Mouse (Mus musculus) central nervous system, embryonic 14 days (tissue): ENCODE results near the gene Olfr20. TPM values are rescaled to one million over a fixed set of nuclear protein-coding genes. Genes with fewer than 3 reads are reported as not detected.

Experiments used
- polyA plus RNA-seq: library from polyadenylated mRNA; depleted of rRNA; stranded (reverse); fragments of >200 nt; gene quantifications from 2 replicates; pipeline ENCODE4 v1.2.3, GENCODE M21; 2012; rRNA removed

Olfr20 gene
- not detected in 2 replicates for polyA plus RNA-seq

GRCm38 (mm10) chr11:73350483-73350882 is at the start of gene Olfr20:
Gene Olfr20, plus strand, starts transcription at chr11:73350783.

GRCm38 (mm10) chr11:73329442-73329841 is 21.1 kb upstream of the Olfr20 start, which contains the start of the genes Aspa, Gm49340 and Spata22:
Gene Aspa, minus strand, starts transcription at chr11:73329596.
Gene Gm49340, plus strand, starts transcription at chr11:73329741.
Gene Spata22, plus strand, starts transcription at chr11:73329741.

GRCm38 (mm10) chr11:73370946-73371345 is 20.4 kb downstream of the Olfr20 start, which contains the start of gene Olfr376:
Gene Olfr376, plus strand, starts transcription at chr11:73371246.

GRCm38 (mm10) chr11:73399514-73399913 is 48.9 kb downstream of the Olfr20 start, which contains the start of gene Olfr1:
Gene Olfr1, minus strand, starts transcription at chr11:73399614.

Other genes starting within 250 kb of the Olfr20 start
- gene Haspin, start 212.5 kb upstream of the Olfr20 start, polyA plus RNA-seq: 2.8 and 3.5 TPM in 2 replicates
- gene P2rx5, start 190.4 kb upstream of the Olfr20 start, polyA plus RNA-seq: 0.66 and 0.79 TPM in 2 replicates
- gene Emc6, start 173.7 kb upstream of the Olfr20 start, polyA plus RNA-seq: 74.7 and 81.5 TPM in 2 replicates
- 87.3 and 87.6 TPM in 2 replicates for gene Tax1bp3, start 173.7 kb upstream of the Olfr20 start, polyA plus RNA-seq
- gene Ctns, start 151.7 kb upstream of the Olfr20 start, polyA plus RNA-seq: 22.7 and 24.8 TPM in 2 replicates
- 1.7 and 2.3 TPM in 2 replicates for gene Shpk, start 151.3 kb upstream of the Olfr20 start, polyA plus RNA-seq
- gene Trpv1, start 116.5 kb upstream of the Olfr20 start, polyA plus RNA-seq: 0.58 and 1.4 TPM in 2 replicates
- gene Trpv3, start 83.4 kb upstream of the Olfr20 start, polyA plus RNA-seq: 0.14 and 0.25 TPM in 2 replicates
- gene Aspa, start 21.2 kb upstream of the Olfr20 start, polyA plus RNA-seq: 0.92 and 1.2 TPM in 2 replicates
- not detected in 2 replicates for gene Gm49340, start 21.0 kb upstream of the Olfr20 start, polyA plus RNA-seq
- 0.13 TPM in 1 of 2 replicates, not detected in the other for gene Spata22, start 21.0 kb upstream of the Olfr20 start, polyA plus RNA-seq
- gene Olfr376, start 20.5 kb downstream of the Olfr20 start, polyA plus RNA-seq: not detected in 2 replicates
- gene Olfr1, start 48.8 kb downstream of the Olfr20 start, polyA plus RNA-seq: not detected in 2 replicates
- not detected in 2 replicates for gene Olfr378, start 77.7 kb downstream of the Olfr20 start, polyA plus RNA-seq
- gene Olfr380, start 106.7 kb downstream of the Olfr20 start, polyA plus RNA-seq: not detected in 2 replicates
- gene Olfr381, start 140.8 kb downstream of the Olfr20 start, polyA plus RNA-seq: not detected in 2 replicates
- gene Olfr382, start 166.4 kb downstream of the Olfr20 start, polyA plus RNA-seq: not detected in 2 replicates
- gene Olfr385, start 242.2 kb downstream of the Olfr20 start, polyA plus RNA-seq: not detected in 2 replicates
- gene Olfr384, start 247.8 kb downstream of the Olfr20 start, polyA plus RNA-seq: not detected in 2 replicates